Mouse (Mus musculus) heart, embryonic 16.5 days (tissue): ENCODE data around the gene Fbxl12. TPM values are rescaled to one million over a fixed set of nuclear protein-coding genes. Genes with fewer than 3 reads are reported as not detected.
A peak's percentile ranks its signal among the peaks of the same experiment; 100 is the strongest.
"Not testable (repeated sequence)": the region's sequence is repeated elsewhere in the genome, so short reads cannot be mapped to it uniquely, and the experiment has no call there.

Experiments used
- ATAC-seq: fragments of 200-750 bp; cut with Nextera tagmentation; replicated peaks from 2 replicates; pipeline ENCODE4 v1.8.0; 2017; ENCODE audit warnings: moderate number of reproducible peaks; ENCODE audit not compliant: insufficient read depth, low FRiP score; ENCODE audit errors: extremely low read depth
- H3K27ac ChIP-seq: fragments of 300-500 bp; sonication (generic); 2 replicates; pipeline ENCODE4 v1.5.1; 2014; ENCODE audit warnings: mild to moderate bottlenecking, low read length, control low read depth, moderate library complexity
- H3K27me3 ChIP-seq: fragments of 300-500 bp; sonication (generic); 2 replicates; pipeline ENCODE4 v1.6.1; 2014; ENCODE audit warnings: low read length, mixed read lengths; ENCODE audit not compliant: control insufficient read depth, insufficient read depth
- H3K36me3 ChIP-seq: fragments of 300-500 bp; sonication (generic); 2 replicates; pipeline ENCODE4 v1.6.1; 2014; ENCODE audit not compliant: control insufficient read depth, insufficient read depth
- H3K4me1 ChIP-seq: fragments of 300-500 bp; sonication (generic); 2 replicates; pipeline ENCODE4 v1.6.1; 2014; ENCODE audit warnings: low read length, mixed read lengths; ENCODE audit not compliant: control insufficient read depth, insufficient read depth
- H3K4me2 ChIP-seq: fragments of 300-500 bp; sonication (generic); 2 replicates; pipeline ENCODE4 v1.6.1; 2014; ENCODE audit warnings: low read depth, mild to moderate bottlenecking, control low read depth, low read length
- H3K4me3 ChIP-seq: fragments of 300-500 bp; sonication (generic); 2 replicates; pipeline ENCODE4 v1.5.1; 2014; ENCODE audit warnings: mild to moderate bottlenecking, control low read depth, low read length
- H3K9ac ChIP-seq: fragments of 300-500 bp; sonication (generic); 2 replicates; pipeline ENCODE4 v1.6.1; 2014; ENCODE audit warnings: low read length, control low read depth
- H3K9me3 ChIP-seq: fragments of 300-500 bp; sonication (generic); replicated peaks from 2 replicates; pipeline ENCODE4 v1.6.1; 2016; ENCODE audit warnings: low read length; ENCODE audit not compliant: control insufficient read depth
- WGBS: fragments of 180-500 bp; shearing (Covaris S2); extraction: QIAGEN DNeasy Blood & Tissue Kit; methylation state at CpG from one replicate; pipeline ENCODE4 v1.1.7; 2014; 5-methylcytosine and 5-hydroxymethylcytosine counted together
- polyA plus RNA-seq: library from polyadenylated mRNA; unstranded; fragments of >200 nt; fragmentation: Nextera tagmentation; extraction: Ambion mirVana; gene quantifications from 2 replicates; pipeline ENCODE4 v1.2.1, GENCODE M21; 2015

The Fbxl12 gene
- polyA plus RNA-seq, 1 experiment from 2014 or later: 21.6 TPM

DNA sequence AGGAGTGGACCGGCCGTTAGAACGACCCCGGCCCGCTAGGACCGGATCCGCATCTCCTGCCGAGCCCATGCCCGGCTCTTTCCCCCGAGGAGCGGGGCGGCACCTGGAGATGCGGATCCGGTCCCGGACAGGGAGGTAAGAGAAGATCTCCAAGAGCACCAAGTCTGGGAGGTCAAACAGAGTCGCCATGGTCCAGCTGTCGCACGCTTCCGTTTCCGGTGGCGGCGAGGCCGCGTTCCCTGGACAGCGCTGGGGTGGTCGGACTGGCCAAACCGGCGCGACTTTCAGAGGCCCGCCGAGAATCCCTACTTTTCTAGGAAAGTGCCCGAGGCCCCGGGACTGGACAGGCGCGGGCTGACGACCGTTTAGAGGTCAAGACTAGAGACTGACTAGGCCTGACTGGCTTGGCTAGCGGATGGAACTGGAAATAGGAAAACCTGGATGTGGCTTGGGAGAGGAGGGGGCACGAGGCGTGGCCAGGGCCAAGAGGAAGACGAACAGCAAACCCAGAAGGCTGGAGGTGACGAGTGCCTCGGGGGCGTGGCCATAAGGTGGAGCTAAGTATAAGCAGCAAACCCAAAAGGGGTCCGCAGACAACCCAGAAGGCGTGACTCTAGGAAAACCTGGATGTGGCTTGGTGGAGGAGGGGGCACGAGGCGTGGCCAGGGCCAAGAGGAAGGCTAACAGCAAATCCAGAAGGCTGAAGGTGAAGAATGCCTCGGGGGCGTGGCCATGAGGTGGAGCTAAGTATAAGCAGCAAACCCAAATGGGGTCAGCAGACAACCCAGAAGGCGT, 2.3 kb downstream of the Fbxl12 start, which contains the start of gene Ubl5:
Gene Ubl5, plus strand, starts transcription at position 778 of the 795 bp plus-strand sequence.
- Histone ChIP-seq H3K4me1 (peaks cover 20% of the 10 kb centered on the region), H3K9ac (peak within 1 kb of the TSS; percentile 94), H3K9me3 (no peaks in the 10 kb centered on the region), H3K36me3 (peaks cover 12% of the 10 kb centered on the region), H3K4me3 (peak within 1 kb of the TSS; percentile 86), H3K4me2 (peak within 1 kb of the TSS; percentile 99), H3K27ac (peak within 1 kb of the TSS; percentile 97), H3K27me3 (no peaks in the 10 kb centered on the region)
- peak; percentile 92 for ATAC-seq
- under 1% methylated on average over 51 of the region's 51 CpGs for WGBS

DNA sequence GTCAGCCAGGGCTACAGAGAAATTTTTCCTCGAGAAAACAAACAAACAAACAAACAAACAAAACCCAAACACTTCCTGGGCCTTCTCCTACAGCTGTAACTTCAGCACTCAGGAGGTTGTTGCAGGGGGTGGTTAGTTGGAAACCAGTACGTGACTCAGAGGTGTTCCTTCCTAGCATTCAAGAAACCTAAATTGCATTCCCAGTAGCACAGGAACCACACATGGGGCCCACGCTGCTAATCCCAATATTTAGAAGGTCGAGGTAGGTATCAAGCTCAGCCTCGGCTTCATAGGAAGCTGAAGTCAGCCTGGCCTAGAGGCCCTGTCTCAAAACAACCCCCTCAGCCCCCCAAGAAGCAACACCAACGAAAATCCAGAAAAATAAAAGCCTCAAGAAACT, 3.1 kb downstream of the Fbxl12 start:
- ATAC-seq: no peak
- Histone ChIP-seq H3K9me3 (no peaks in the 10 kb centered on the region), H3K4me1 (peaks cover 20% of the 10 kb centered on the region), H3K27ac (peak overlapping the region; percentile 97), H3K4me2 (peak overlapping the region; percentile 99), H3K27me3 (no peaks in the 10 kb centered on the region), H3K36me3 (peaks cover 16% of the 10 kb centered on the region), H3K4me3 (peak overlapping the region; percentile 86), H3K9ac (peak overlapping the region; percentile 94)
- WGBS: 10% methylated on average over 6 of the region's 6 CpGs

DNA sequence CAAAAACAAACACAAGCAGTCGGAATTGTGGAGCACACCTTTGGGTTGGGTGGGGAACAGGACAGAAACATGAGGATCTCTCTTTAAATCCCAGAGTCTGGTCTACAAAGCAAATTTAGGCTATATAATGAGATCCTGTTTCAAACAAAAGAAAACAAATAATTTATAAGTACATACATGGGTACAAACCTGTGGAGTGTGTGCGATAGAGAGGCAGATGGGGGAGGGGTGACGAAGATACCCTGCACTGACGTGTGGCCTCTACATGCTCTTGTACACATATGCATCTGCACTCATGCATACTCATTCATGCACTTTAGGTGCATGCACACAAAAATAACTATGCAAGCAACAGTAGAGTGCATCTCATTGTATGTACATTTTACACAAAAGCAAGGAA, 5.1 kb downstream of the Fbxl12 start:
- H3K9ac ChIP-seq: no peak overlapping the region
- no peaks in the 10 kb centered on the region for H3K9me3 ChIP-seq
- no peak overlapping the region for H3K4me3 ChIP-seq
- H3K36me3 ChIP-seq: peaks cover 14% of the 10 kb centered on the region
- WGBS: 92% methylated on average over 4 of the region's 4 CpGs
- H3K27ac ChIP-seq: no peak overlapping the region
- H3K27me3 ChIP-seq: no peaks in the 10 kb centered on the region
- H3K4me1 ChIP-seq: peaks cover 17% of the 10 kb centered on the region
- ATAC-seq: no peak
- H3K4me2 ChIP-seq: no peak overlapping the region

DNA sequence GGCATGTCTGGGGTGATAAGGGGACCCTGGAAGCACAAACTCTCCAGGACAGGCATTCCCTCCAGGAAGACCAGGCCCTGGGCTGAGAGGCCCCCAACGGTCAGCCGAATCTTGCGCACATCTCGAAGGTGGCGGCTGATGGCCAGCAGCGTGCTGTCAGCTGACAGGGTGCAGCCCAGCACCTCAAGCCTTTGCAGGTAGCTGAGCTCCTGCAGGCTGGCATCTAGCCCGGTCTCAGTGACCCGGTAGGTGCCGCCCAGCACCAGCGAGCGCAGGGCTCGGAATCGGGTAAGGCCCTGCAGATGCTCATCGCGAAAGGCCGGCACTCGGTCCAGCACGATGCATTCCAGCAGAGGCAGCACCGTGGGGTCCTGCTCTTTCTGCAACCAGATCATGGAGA, 6.0 kb downstream of the Fbxl12 start:
- peaks cover 14% of the 10 kb centered on the region for H3K36me3 ChIP-seq
- H3K9ac ChIP-seq: no peak overlapping the region
- H3K9me3 ChIP-seq: no peaks in the 10 kb centered on the region
- ATAC-seq: no peak
- WGBS: 92% methylated on average over 19 of the region's 19 CpGs
- H3K27ac ChIP-seq: no peak overlapping the region
- no peak overlapping the region for H3K4me2 ChIP-seq
- no peaks in the 10 kb centered on the region for H3K27me3 ChIP-seq
- peaks cover 13% of the 10 kb centered on the region for H3K4me1 ChIP-seq
- no peak overlapping the region for H3K4me3 ChIP-seq

DNA sequence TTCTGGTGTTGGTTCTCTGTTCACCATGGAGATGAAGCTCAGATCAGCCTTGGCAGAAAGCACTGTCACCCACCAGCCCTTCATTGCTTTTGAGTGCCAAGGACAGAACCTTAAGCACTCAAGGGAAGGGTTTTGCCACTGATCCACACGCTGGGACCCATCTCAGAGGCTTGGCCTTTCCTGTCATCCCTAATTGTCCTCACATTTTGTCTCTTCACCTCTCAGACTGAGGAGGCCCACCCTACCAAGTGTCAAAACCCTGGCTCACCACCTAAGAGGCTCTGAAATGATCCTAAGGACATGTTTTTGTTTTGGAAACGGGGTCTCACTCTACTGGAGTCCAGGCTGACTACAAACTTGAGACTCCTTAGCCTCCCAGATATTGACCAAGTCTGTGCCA, 7.8 kb downstream of the Fbxl12 start:
- Histone ChIP-seq H3K27ac (peak overlapping the region; percentile 56; the same call in 1 of the 2 replicates), H3K27me3 (no peaks in the 10 kb centered on the region), H3K9ac (no peak overlapping the region), H3K4me1 (peaks cover 11% of the 10 kb centered on the region), H3K9me3 (no peaks in the 10 kb centered on the region), H3K4me3 (no peak overlapping the region), H3K36me3 (peaks cover 14% of the 10 kb centered on the region), H3K4me2 (no peak overlapping the region)
- ATAC-seq: no peak
- WGBS: 72% methylated on average over 2 of the region's 2 CpGs

DNA sequence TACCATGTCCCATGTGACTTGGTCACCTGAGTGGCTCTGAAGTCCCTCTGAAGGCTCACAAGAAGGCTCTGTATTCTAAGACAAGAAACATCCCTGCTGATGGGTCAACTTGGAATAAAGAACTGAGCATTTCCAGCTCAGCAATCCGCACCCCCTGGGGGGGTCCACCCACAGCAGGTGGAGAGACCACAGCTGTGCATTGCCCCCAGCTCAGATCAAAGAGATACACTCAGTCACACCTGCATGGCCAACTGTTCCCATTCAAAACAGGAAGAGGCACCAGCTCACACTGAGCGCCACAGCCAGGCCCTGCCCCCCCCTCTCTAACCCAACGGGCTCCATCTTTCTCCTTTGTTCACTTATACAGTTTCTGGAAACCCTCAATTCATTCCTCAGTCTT, 8.3 kb downstream of the Fbxl12 start:
- peak overlapping the region; percentile 56; the same call in 1 of the 2 replicates for H3K27ac ChIP-seq
- WGBS: 66% methylated on average over 3 of the region's 3 CpGs
- H3K4me3 ChIP-seq: no peak overlapping the region
- peaks cover 14% of the 10 kb centered on the region for H3K36me3 ChIP-seq
- no peak overlapping the region for H3K4me2 ChIP-seq
- no peaks in the 10 kb centered on the region for H3K9me3 ChIP-seq
- peaks cover 8% of the 10 kb centered on the region for H3K4me1 ChIP-seq
- no peak overlapping the region for H3K9ac ChIP-seq
- no peaks in the 10 kb centered on the region for H3K27me3 ChIP-seq
- ATAC-seq: peak; percentile 79

DNA sequence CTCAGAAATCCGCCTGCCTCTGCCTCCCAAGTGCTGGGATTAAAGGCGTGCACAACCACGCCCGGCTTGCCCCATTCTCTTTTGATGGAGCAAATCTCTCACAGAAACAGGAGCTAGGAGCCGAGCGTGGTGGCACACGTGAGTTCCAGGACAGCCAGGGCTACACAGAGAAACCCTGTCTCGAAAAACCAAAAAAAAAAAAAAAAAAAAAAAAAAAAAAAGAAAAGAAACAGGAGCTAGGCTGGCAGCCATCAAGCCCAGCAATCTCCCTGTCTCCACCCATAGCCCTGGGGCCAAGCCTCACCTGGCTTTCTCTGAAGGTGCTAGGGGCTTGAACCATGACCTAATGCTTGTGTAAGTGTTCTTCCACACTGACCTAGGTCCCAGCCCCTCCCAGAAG, 8.9 kb downstream of the Fbxl12 start:
- WGBS: 94% methylated on average over 8 of the region's 8 CpGs
- not testable (repeated sequence) for H3K4me2 ChIP-seq, H3K4me3 ChIP-seq, H3K27me3 ChIP-seq, H3K9me3 ChIP-seq, H3K9ac ChIP-seq, H3K4me1 ChIP-seq
- peaks cover 14% of the 10 kb centered on the region for H3K36me3 ChIP-seq
- 0 out of 2 replicates have a peak, but pooled peaks have one; percentile 37 for ATAC-seq
- H3K27ac ChIP-seq: peak overlapping the region; percentile 49; the same call in 1 of the 2 replicates

DNA sequence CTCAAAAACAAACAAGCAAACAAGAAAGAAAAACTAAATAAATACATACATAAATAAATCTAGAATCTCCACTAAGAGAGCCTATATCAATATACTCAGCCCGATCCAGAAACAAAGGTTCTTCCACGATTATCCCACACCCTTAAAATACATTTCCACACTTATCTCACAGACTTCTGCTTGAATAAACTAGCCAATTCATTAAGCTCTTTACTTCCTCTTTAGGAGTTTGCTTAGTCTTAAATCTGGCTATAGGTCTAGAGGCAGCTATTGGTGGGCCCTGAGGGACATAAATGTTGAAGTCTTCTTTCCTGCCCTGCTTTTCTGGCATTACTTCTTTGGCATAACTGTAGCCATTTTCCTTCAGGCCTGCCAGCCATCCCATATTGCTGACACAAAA, 13.2 kb downstream of the Fbxl12 start:
- no peak overlapping the region for H3K9ac ChIP-seq
- H3K4me1 ChIP-seq: no peaks in the 10 kb centered on the region
- H3K36me3 ChIP-seq: no peaks in the 10 kb centered on the region
- H3K4me2 ChIP-seq: no peak overlapping the region
- no peaks in the 10 kb centered on the region for H3K9me3 ChIP-seq
- H3K27me3 ChIP-seq: no peaks in the 10 kb centered on the region
- WGBS: 87% methylated on average over 2 of the region's 2 CpGs
- H3K27ac ChIP-seq: no peak overlapping the region
- no peak overlapping the region for H3K4me3 ChIP-seq
- ATAC-seq: no peak

DNA sequence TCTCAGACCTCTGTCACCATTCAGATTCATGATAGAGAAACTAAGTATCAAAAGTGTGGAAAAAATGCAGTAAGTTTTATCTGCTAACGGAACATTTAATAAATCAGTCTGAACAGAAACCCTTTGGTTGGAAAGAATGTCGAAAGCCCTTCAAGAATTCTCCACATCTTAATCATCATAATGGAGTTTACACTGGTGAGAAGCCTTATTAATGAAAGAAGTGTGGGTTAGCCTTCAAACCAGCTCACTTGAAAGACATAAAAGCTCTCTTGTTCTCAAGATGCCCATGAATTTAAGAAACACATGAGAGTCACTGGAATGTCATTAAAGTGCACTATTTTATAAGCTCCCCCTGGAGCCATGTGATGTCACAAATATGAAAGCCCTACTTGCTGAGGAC, 27.9 kb downstream of the Fbxl12 start:
- Histone ChIP-seq H3K9me3 (no peaks in the 10 kb centered on the region), H3K27me3 (no peaks in the 10 kb centered on the region), H3K4me1 (no peaks in the 10 kb centered on the region), H3K9ac (no peak overlapping the region), H3K4me3 (no peak overlapping the region), H3K4me2 (no peak overlapping the region), H3K36me3 (0 out of 2 replicates have a peak, but pooled peaks cover 2% of the 10 kb centered on the region), H3K27ac (no peak overlapping the region)
- WGBS: 80% methylated on average over 2 of the region's 2 CpGs
- no peak for ATAC-seq
